Mouse (Mus musculus) heart, postnatal 25 days (tissue): ENCODE measurements around the gene Slc25a44. TPM values are rescaled to one million over a fixed set of nuclear protein-coding genes. Genes with fewer than 3 reads are reported as not detected.
"Not testable (repeated sequence)": the region's sequence is repeated elsewhere in the genome, so short reads cannot be mapped to it uniquely, and the experiment has no call there.

Experiments
- DNase-seq: peaks from one replicate; pipeline ENCODE4 v3.0.0; 2022; ENCODE audit warnings: low spot score
- intact Hi-C: fragments of 180-260 bp; cut with DNase I; formaldehyde crosslinking; loops from one replicate; pipeline ENCODE4 v1.15.1; 2025
- total RNA-seq, 2 experiments: library from RNA; stranded (reverse); gene quantifications; 2 replicates each; pipeline ENCODE4 v1.2.3; 2021

Slc25a44 gene
- total RNA-seq, 2 experiments from 2014 or later, result 11.2 to 13.2 TPM

GRCm38 (mm10) chr3:88452246-88452645 lies 27.3 kb upstream of the Slc25a44 start:
- intact Hi-C loops, result no loop called here

GRCm38 (mm10) chr3:88450379-88451131 lies 25.6 kb upstream of the Slc25a44 start:
- intact Hi-C loops, result no loop called here
- DNase-seq, result no peak

More at GRCm38 (mm10) chr3:88452246-88452645, 27.3 kb upstream of the Slc25a44 start:
- DNase-seq, result no peak

- intact Hi-C loops, result no loop called here
Measured at GRCm38 (mm10) chr3:88449395-88450023, 24.6 kb upstream of the Slc25a44 start.

GRCm38 (mm10) chr3:88448443-88448842 lies 23.5 kb upstream of the Slc25a44 start:
- intact Hi-C loops, result no loop called here
- DNase-seq, result no peak

More at GRCm38 (mm10) chr3:88449395-88450023, 24.6 kb upstream of the Slc25a44 start:
- DNase-seq, result no peak

- intact Hi-C loops, result no loop called here
- no peak for DNase-seq
Measured at GRCm38 (mm10) chr3:88447676-88448183, 22.8 kb upstream of the Slc25a44 start.

GRCm38 (mm10) chr3:88446471-88447123 lies 21.7 kb upstream of the Slc25a44 start:
- DNase-seq, result no peak
- intact Hi-C loops, result no loop called here

- intact Hi-C loops, result no loop called here
Measured at GRCm38 (mm10) chr3:88442888-88443287, 17.9 kb upstream of the Slc25a44 start.

GRCm38 (mm10) chr3:88442488-88442887 lies 17.5 kb upstream of the Slc25a44 start:
- DNase-seq, result no peak
- intact Hi-C loops, result no loop called here

More at GRCm38 (mm10) chr3:88442888-88443287, 17.9 kb upstream of the Slc25a44 start:
- no peak for DNase-seq

GRCm38 (mm10) chr3:88440500-88441381 lies 15.8 kb upstream of the Slc25a44 start:
- intact Hi-C loops, result no loop called here
- DNase-seq, result no peak

- intact Hi-C loops, result no loop called here
- no peak for DNase-seq
Measured at GRCm38 (mm10) chr3:88439582-88439981, 14.6 kb upstream of the Slc25a44 start.

- no peak for DNase-seq
- intact Hi-C loops, result loop anchor here (2.0 kb wide), 1 partner anchor 29 kb away; no protein-coding TSS in a partner anchor
Measured at GRCm38 (mm10) chr3:88437454-88437853, 12.5 kb upstream of the Slc25a44 start.

- DNase-seq, result no peak
- intact Hi-C loops, result loop anchor here (2.0 kb wide), 1 partner anchor 30 kb away; no protein-coding TSS in a partner anchor
Measured at GRCm38 (mm10) chr3:88436395-88437201, 11.7 kb upstream of the Slc25a44 start.

GRCm38 (mm10) chr3:88435515-88435914 lies 10.6 kb upstream of the Slc25a44 start:
- intact Hi-C loops, result no loop called here
- DNase-seq, result no peak

GRCm38 (mm10) chr3:88428639-88429038 lies 3.7 kb upstream of the Slc25a44 start:
- DNase-seq, intact Hi-C loops: not testable (repeated sequence)

- no peak for DNase-seq
- intact Hi-C loops, result no loop called here
Measured at GRCm38 (mm10) chr3:88427342-88427905, 2.5 kb upstream of the Slc25a44 start.

GRCm38 (mm10) chr3:88425708-88426420 lies 925 bp upstream of the Slc25a44 start:
- intact Hi-C loops, result loop anchor here (2.0 kb wide), 1 partner anchor 15 kb away; the partner anchor contains the start of gene Pmf1

GRCm38 (mm10) chr3:88425330-88425689 lies 371 bp upstream of the Slc25a44 start:
- intact Hi-C loops, result loop anchor here (2.0 kb wide), 1 partner anchor 15 kb away; the partner anchor contains the start of gene Pmf1
- DNase-seq, result no peak

More at GRCm38 (mm10) chr3:88425708-88426420, 925 bp upstream of the Slc25a44 start:
- no peak for DNase-seq
